Mouse (Mus musculus): ENCODE data around the gene Bdkrb1.

Bdkrb1 gene

GRCm38 (mm10) chr12:105599098-105599497 is 3.8 kb upstream of the Bdkrb1 start:
- no peak for DNase-seq

- DNase-seq, result no peak
Measured at GRCm38 (mm10) chr12:105601586-105601985, 1.3 kb upstream of the Bdkrb1 start.

GRCm38 (mm10) chr12:105603904-105604303 is 1.0 kb downstream of the Bdkrb1 start:
- no peak for DNase-seq

- no peak for DNase-seq
Measured at GRCm38 (mm10) chr12:105605212-105605611, 2.3 kb downstream of the Bdkrb1 start.

- DNase-seq, result no peak
Measured at GRCm38 (mm10) chr12:105606881-105607280, 4.0 kb downstream of the Bdkrb1 start.

GRCm38 (mm10) chr12:105611045-105611444 is 8.2 kb downstream of the Bdkrb1 start:
- DNase-seq, result no peak

GRCm38 (mm10) chr12:105611748-105612147 is 8.9 kb downstream of the Bdkrb1 start:
- DNase-seq, result peak; percentile 23 to 35

GRCm38 (mm10) chr12:105613559-105613958 is 10.7 kb downstream of the Bdkrb1 start:
- DNase-seq, result no peak

GRCm38 (mm10) chr12:105622048-105622447 is 19.2 kb downstream of the Bdkrb1 start:
- no peak for DNase-seq

- DNase-seq, result no peak
Measured at GRCm38 (mm10) chr12:105622981-105623539, 20.2 kb downstream of the Bdkrb1 start.

GRCm38 (mm10) chr12:105625798-105626197 is 22.9 kb downstream of the Bdkrb1 start:
- DNase-seq, result no peak

GRCm38 (mm10) chr12:105634374-105635067 is 31.6 kb downstream of the Bdkrb1 start:
- no peak for DNase-seq

GRCm38 (mm10) chr12:105636551-105636950 is 33.7 kb downstream of the Bdkrb1 start:
- DNase-seq, result no peak

GRCm38 (mm10) chr12:105637554-105637953 is 34.7 kb downstream of the Bdkrb1 start:
- DNase-seq, result no peak

- DNase-seq, result no peak
Measured at GRCm38 (mm10) chr12:105642770-105643321, 40.0 kb downstream of the Bdkrb1 start.

Data from thymus, postnatal 36 days (tissue).